Mouse (Mus musculus) MEL (cell line): ENCODE measurements around the gene Cryba1. TPM values are rescaled to one million over a fixed set of nuclear protein-coding genes. Genes with fewer than 3 reads are reported as not detected.

Source experiments
- DNase-seq: peaks from one replicate; pipeline ENCODE4 v3.0.0; 2011; ENCODE audit warnings: low read depth, low spot score
- H3K27ac ChIP-seq: 2 replicates; pipeline ENCODE4 v1.5.1; 2012; ENCODE audit warnings: low read depth, mild to moderate bottlenecking, control low read depth, low read length, moderate library complexity; ENCODE audit not compliant: control insufficient read depth
- H3K27me3 ChIP-seq, 2 experiments: fragments of 150-350 bp in 1 of 2; sonication (generic) in 1 of 2; 2 replicates each; pipeline ENCODE4 v1.6.1; 2012; ENCODE audit warnings: low read length in 2 of 2, mild to moderate bottlenecking in 2 of 2, improper control_type of control experiment in 1 of 2, moderate library complexity in 1 of 2; ENCODE audit not compliant: insufficient read depth in 2 of 2, control insufficient read depth in 1 of 2
- H3K36me3 ChIP-seq, 2 experiments: 2 replicates each; pipeline ENCODE4 v1.6.1; 2012 to 2014; ENCODE audit warnings: low read length in 2 of 2, improper control_type of control experiment in 1 of 2, inconsistent platforms in 1 of 2, mild to moderate bottlenecking in 1 of 2; ENCODE audit not compliant: insufficient read depth in 2 of 2, control insufficient read depth in 1 of 2
- H3K4me1 ChIP-seq, 2 experiments: fragments of 150-350 bp in 1 of 2; sonication (generic) in 1 of 2; 2 replicates each; pipeline ENCODE4 v1.6.1; 2012; ENCODE audit warnings: low read length in 2 of 2, improper control_type of control experiment in 1 of 2, mild to moderate bottlenecking in 1 of 2; ENCODE audit not compliant: insufficient read depth in 2 of 2, control insufficient read depth in 1 of 2
- H3K4me3 ChIP-seq, 2 experiments: fragments of 150-350 bp in 1 of 2; sonication (generic) in 1 of 2; 2 replicates each; pipeline ENCODE4 v1.5.1; 2012; ENCODE audit warnings: low read depth in 2 of 2, low read length in 2 of 2, mild to moderate bottlenecking in 2 of 2, moderate library complexity in 2 of 2, control low read depth in 1 of 2, improper control_type of control experiment in 1 of 2; ENCODE audit not compliant: control insufficient read depth in 1 of 2, insufficient read depth in 1 of 2
- H3K79me2 ChIP-seq: 2 replicates; pipeline ENCODE4 v1.6.1; 2012; ENCODE audit warnings: mild to moderate bottlenecking, low read length, moderate library complexity; ENCODE audit not compliant: control insufficient read depth, poor library complexity, insufficient read depth
- H3K9ac ChIP-seq: 2 replicates; pipeline ENCODE4 v1.6.1; 2012; ENCODE audit warnings: low read depth, mild to moderate bottlenecking, control low read depth, low read length, moderate library complexity; ENCODE audit not compliant: control insufficient read depth, poor library complexity, severe bottlenecking
- H3K9me3 ChIP-seq: fragments of 150-350 bp; sonication (generic); replicated peaks from 2 replicates; pipeline ENCODE4 v1.6.1; 2012; ENCODE audit warnings: mild to moderate bottlenecking, low read length, improper control_type of control experiment, moderate library complexity; ENCODE audit not compliant: insufficient read depth
- BHLHE40 ChIP-seq: IDR thresholded peaks from 2 replicates; pipeline ENCODE4 v1.6.1; 2012; ENCODE audit warnings: low read depth, mild to moderate bottlenecking, inconsistent platforms, low read length, improper control_type of control experiment, borderline replicate concordance
- CHD2 ChIP-seq: IDR thresholded peaks from 2 replicates; pipeline ENCODE4 v1.6.1; 2011; ENCODE audit warnings: low read length, improper control_type of control experiment
- CTCF ChIP-seq, 3 experiments: IDR thresholded peaks in 2 of 3; conservative IDR thresholded peaks in 1 of 3; 2 replicates each; pipeline ENCODE4 v1.5.1; 2011 to 2012; ENCODE audit warnings: low read length in 3 of 3, low read depth in 2 of 3, mild to moderate bottlenecking in 2 of 3, improper control_type of control experiment in 1 of 3, inconsistent platforms in 1 of 3, mixed read lengths in 1 of 3, moderate library complexity in 1 of 3; ENCODE audit not compliant: control insufficient read depth in 1 of 3, insufficient read depth in 1 of 3, poor library complexity in 1 of 3, severe bottlenecking in 1 of 3
- ELF1 ChIP-seq: IDR thresholded peaks from 2 replicates; pipeline ENCODE4 v1.6.1; 2014; ENCODE audit warnings: low read depth, mild to moderate bottlenecking, inconsistent platforms, low read length, improper control_type of control experiment, moderate library complexity
- GATA1 ChIP-seq: IDR thresholded peaks from 2 replicates; pipeline ENCODE4 v1.6.1; 2011; ENCODE audit warnings: low read depth, low read length, improper control_type of control experiment
- HCFC1 ChIP-seq: IDR thresholded peaks from 2 replicates; pipeline ENCODE4 v1.6.1; 2012; ENCODE audit warnings: low read depth, mild to moderate bottlenecking, inconsistent platforms, low read length, improper control_type of control experiment, moderate library complexity
- MAX ChIP-seq: IDR thresholded peaks from 2 replicates; pipeline ENCODE4 v1.6.1; 2011; ENCODE audit warnings: low read length, improper control_type of control experiment
- MAZ ChIP-seq: IDR thresholded peaks from 2 replicates; pipeline ENCODE4 v1.6.1; 2012; ENCODE audit warnings: low read depth, mild to moderate bottlenecking, inconsistent platforms, low read length, improper control_type of control experiment
- MXI1 ChIP-seq: IDR thresholded peaks from 2 replicates; pipeline ENCODE4 v1.6.1; 2011; ENCODE audit warnings: mild to moderate bottlenecking, low read depth, low read length, improper control_type of control experiment
- NELFE ChIP-seq: IDR thresholded peaks from 2 replicates; pipeline ENCODE4 v1.6.1; 2011; ENCODE audit warnings: low read depth, low read length, improper control_type of control experiment
- NRF1 ChIP-seq: IDR thresholded peaks from 2 replicates; pipeline ENCODE4 v1.6.1; 2014; ENCODE audit warnings: low read depth, mild to moderate bottlenecking, inconsistent platforms, low read length, improper control_type of control experiment, moderate library complexity; ENCODE audit not compliant: poor library complexity, insufficient read depth, severe bottlenecking
- POLR2A ChIP-seq, 2 experiments: IDR thresholded peaks; 2 replicates each; pipeline ENCODE4 v1.6.1; 2011 to 2012; ENCODE audit warnings: low read length in 2 of 2, mild to moderate bottlenecking in 2 of 2, control low read depth in 1 of 2, improper control_type of control experiment in 1 of 2, low read depth in 1 of 2, moderate library complexity in 1 of 2; ENCODE audit not compliant: control insufficient read depth in 1 of 2, insufficient read depth in 1 of 2, poor library complexity in 1 of 2
- POLR2AphosphoS5 ChIP-seq: IDR thresholded peaks from 2 replicates; pipeline ENCODE4 v1.6.1; 2012; ENCODE audit warnings: low read depth, borderline replicate concordance, mild to moderate bottlenecking, inconsistent platforms, low read length, moderate library complexity, mixed read lengths
- RAD21 ChIP-seq: IDR thresholded peaks from 2 replicates; pipeline ENCODE4 v1.6.1; 2011; ENCODE audit warnings: mild to moderate bottlenecking, low read depth, low read length, improper control_type of control experiment
- RCOR1 ChIP-seq: IDR thresholded peaks from 2 replicates; pipeline ENCODE4 v1.6.1; 2012; ENCODE audit warnings: low read depth, mild to moderate bottlenecking, inconsistent platforms, low read length, improper control_type of control experiment
- SMC3 ChIP-seq: IDR thresholded peaks from 2 replicates; pipeline ENCODE4 v1.6.1; 2011; ENCODE audit warnings: low read depth, low read length, improper control_type of control experiment
- TCF12 ChIP-seq: IDR thresholded peaks from 2 replicates; pipeline ENCODE4 v1.6.1; 2014; ENCODE audit warnings: low read depth, mild to moderate bottlenecking, inconsistent platforms, low read length, improper control_type of control experiment, moderate library complexity
- UBTF ChIP-seq: IDR thresholded peaks from 2 replicates; pipeline ENCODE4 v1.6.1; 2012; ENCODE audit warnings: low read depth, mild to moderate bottlenecking, inconsistent platforms, low read length, improper control_type of control experiment, moderate library complexity, borderline replicate concordance; ENCODE audit not compliant: insufficient read depth
- USF1 ChIP-seq: IDR thresholded peaks from 2 replicates; pipeline ENCODE4 v1.6.1; 2014; ENCODE audit warnings: low read depth, mild to moderate bottlenecking, inconsistent platforms, low read length, improper control_type of control experiment, moderate library complexity
- ZC3H11A ChIP-seq: IDR thresholded peaks from 2 replicates; pipeline ENCODE4 v1.6.1; 2012; ENCODE audit warnings: low read depth, mild to moderate bottlenecking, inconsistent platforms, low read length, improper control_type of control experiment
- ZMIZ1 ChIP-seq: IDR thresholded peaks from 2 replicates; pipeline ENCODE4 v1.6.1; 2012; ENCODE audit warnings: low read depth, mild to moderate bottlenecking, inconsistent platforms, low read length, improper control_type of control experiment, moderate library complexity
- polyA plus RNA-seq, 2 experiments: library from polyadenylated mRNA; stranded (reverse) in 1 of 2; unstranded in 1 of 2; fragments of >175 nt in 1 of 2; fragments of >200 nt in 1 of 2; gene quantifications; 2 replicates each; pipeline versions ENCODE4 v1.2.1 to v1.2.4; 2012; ENCODE audit warnings: low replicate concordance in 2 of 2, low read depth in 1 of 2; ENCODE audit not compliant: insufficient read length in 2 of 2, insufficient read depth in 1 of 2, missing spikeins in 1 of 2
- total RNA-seq: library from RNA; depleted of rRNA; stranded (reverse); fragments of 300-350 nt; gene quantifications from 2 replicates; pipeline ENCODE4 v1.2.3, GENCODE M21; 2012

Cryba1 gene
- total and polyA plus RNA-seq, 3 experiments, result not detected

- peaks cover 5% of the 10 kb centered on the region for H3K79me2 ChIP-seq
- H3K27ac ChIP-seq, result no peak within 1 kb of the TSS
- no peaks in the 10 kb centered on the region for H3K36me3 ChIP-seq
- H3K27me3 ChIP-seq, result peaks cover 0 to 7% of the 10 kb centered on the region in 2 experiments; a peak in 2 of 4 replicates
- TF ChIP-seq POLR2A (IDR thresholded peaks at IDR 0.05; ENCODE audit: control insufficient read depth in 1 of 2, insufficient read depth in 1 of 2, low read depth in 1 of 2, low read length in 2 of 2, poor library complexity in 1 of 2) (peak; percentile 49 to 90; a peak in 3 of 4 replicates), RCOR1 (0 out of 2 replicates have a peak, but pooled peaks have one; percentile 22), TCF12 (0 out of 2 replicates have a peak, but pooled peaks have one; percentile 18), USF1 (no peak), ELF1 (peak; percentile 44; the same call in 1 of the 2 replicates), CTCF (IDR thresholded peaks at IDR 0.05 in 2 of 3, conservative IDR thresholded peaks at IDR 0.05 in 1 of 3; ENCODE audit: control insufficient read depth in 1 of 3, insufficient read depth in 1 of 3, low read depth in 2 of 3, low read length in 3 of 3, poor library complexity in 1 of 3, severe bottlenecking in 1 of 3) (peak; percentile 56 to 98 (median 92)), UBTF (0 out of 2 replicates have a peak, but pooled peaks have one; percentile 86), POLR2AphosphoS5 (no peak), MAZ (peak; percentile 94), HCFC1 (peak; percentile 47; the same call in 1 of the 2 replicates), SMC3 (peak; percentile 88), MXI1 (peak; percentile 61), MAX (peak; percentile 59), NELFE (peak; percentile 64), CHD2 (no peak), BHLHE40 (no peak), RAD21 (peak; percentile 54), ZMIZ1 (peak; percentile 45; the same call in 1 of the 2 replicates), ZC3H11A (peak; percentile 44), GATA1 (no peak), NRF1 (peak; percentile 60; the same call in 1 of the 2 replicates)
- H3K4me3 ChIP-seq, result peak within 1 kb of the TSS; percentile 80 to 98
- peak within 1 kb of the TSS; percentile 89 for H3K9ac ChIP-seq
- H3K4me1 ChIP-seq, result peaks cover 0 to 12% of the 10 kb centered on the region in 2 experiments; a peak in 2 of 4 replicates
- H3K9me3 ChIP-seq, result no peaks in the 10 kb centered on the region
- DNase-seq, result peak; percentile 79
These were observed 37.9 kb upstream of the Cryba1 start, which contains the start of gene Myo18a for GRCm38 (mm10) chr11:77762783-77763672. TSS of gene Myo18a (plus strand) at chr11:77763246.
